Mouse (Mus musculus) MEL (cell line): ENCODE results near the gene 6030408B16Rik. TPM values are rescaled to one million over a fixed set of nuclear protein-coding genes. Genes with fewer than 3 reads are reported as not detected.

Experiments
- DNase-seq: peaks from one replicate; pipeline ENCODE4 v3.0.0; 2011; ENCODE audit warnings: low read depth, low spot score
- H3K27ac ChIP-seq: 2 replicates; pipeline ENCODE4 v1.5.1; 2012; ENCODE audit warnings: low read depth, mild to moderate bottlenecking, control low read depth, low read length, moderate library complexity; ENCODE audit not compliant: control insufficient read depth
- H3K27me3 ChIP-seq, 2 experiments: fragments of 150-350 bp in 1 of 2; sonication (generic) in 1 of 2; 2 replicates each; pipeline ENCODE4 v1.6.1; 2012; ENCODE audit warnings: low read length in 2 of 2, mild to moderate bottlenecking in 2 of 2, improper control_type of control experiment in 1 of 2, moderate library complexity in 1 of 2; ENCODE audit not compliant: insufficient read depth in 2 of 2, control insufficient read depth in 1 of 2
- H3K36me3 ChIP-seq, 2 experiments: 2 replicates each; pipeline ENCODE4 v1.6.1; 2012 to 2014; ENCODE audit warnings: low read length in 2 of 2, improper control_type of control experiment in 1 of 2, inconsistent platforms in 1 of 2, mild to moderate bottlenecking in 1 of 2; ENCODE audit not compliant: insufficient read depth in 2 of 2, control insufficient read depth in 1 of 2
- H3K4me1 ChIP-seq, 2 experiments: fragments of 150-350 bp in 1 of 2; sonication (generic) in 1 of 2; 2 replicates each; pipeline ENCODE4 v1.6.1; 2012; ENCODE audit warnings: low read length in 2 of 2, improper control_type of control experiment in 1 of 2, mild to moderate bottlenecking in 1 of 2; ENCODE audit not compliant: insufficient read depth in 2 of 2, control insufficient read depth in 1 of 2
- H3K4me3 ChIP-seq, 2 experiments: fragments of 150-350 bp in 1 of 2; sonication (generic) in 1 of 2; 2 replicates each; pipeline ENCODE4 v1.5.1; 2012; ENCODE audit warnings: low read depth in 2 of 2, low read length in 2 of 2, mild to moderate bottlenecking in 2 of 2, moderate library complexity in 2 of 2, control low read depth in 1 of 2, improper control_type of control experiment in 1 of 2; ENCODE audit not compliant: control insufficient read depth in 1 of 2, insufficient read depth in 1 of 2
- H3K79me2 ChIP-seq: 2 replicates; pipeline ENCODE4 v1.6.1; 2012; ENCODE audit warnings: mild to moderate bottlenecking, low read length, moderate library complexity; ENCODE audit not compliant: control insufficient read depth, poor library complexity, insufficient read depth
- H3K9ac ChIP-seq: 2 replicates; pipeline ENCODE4 v1.6.1; 2012; ENCODE audit warnings: low read depth, mild to moderate bottlenecking, control low read depth, low read length, moderate library complexity; ENCODE audit not compliant: control insufficient read depth, poor library complexity, severe bottlenecking
- H3K9me3 ChIP-seq: fragments of 150-350 bp; sonication (generic); replicated peaks from 2 replicates; pipeline ENCODE4 v1.6.1; 2012; ENCODE audit warnings: mild to moderate bottlenecking, low read length, improper control_type of control experiment, moderate library complexity; ENCODE audit not compliant: insufficient read depth
- BHLHE40 ChIP-seq: IDR thresholded peaks from 2 replicates; pipeline ENCODE4 v1.6.1; 2012; ENCODE audit warnings: low read depth, mild to moderate bottlenecking, inconsistent platforms, low read length, improper control_type of control experiment, borderline replicate concordance
- CTCF ChIP-seq, 3 experiments: IDR thresholded peaks in 2 of 3; conservative IDR thresholded peaks in 1 of 3; 2 replicates each; pipeline ENCODE4 v1.5.1; 2011 to 2012; ENCODE audit warnings: low read length in 3 of 3, low read depth in 2 of 3, mild to moderate bottlenecking in 2 of 3, improper control_type of control experiment in 1 of 3, inconsistent platforms in 1 of 3, mixed read lengths in 1 of 3, moderate library complexity in 1 of 3; ENCODE audit not compliant: control insufficient read depth in 1 of 3, insufficient read depth in 1 of 3, poor library complexity in 1 of 3, severe bottlenecking in 1 of 3
- ELF1 ChIP-seq: IDR thresholded peaks from 2 replicates; pipeline ENCODE4 v1.6.1; 2014; ENCODE audit warnings: low read depth, mild to moderate bottlenecking, inconsistent platforms, low read length, improper control_type of control experiment, moderate library complexity
- EP300 ChIP-seq, 2 experiments: IDR thresholded peaks; 2 replicates each; pipeline ENCODE4 v1.6.1; 2011; ENCODE audit warnings: improper control_type of control experiment in 2 of 2, low read length in 2 of 2, low read depth in 1 of 2, mild to moderate bottlenecking in 1 of 2
- ETS1 ChIP-seq: IDR thresholded peaks from 2 replicates; pipeline ENCODE4 v1.6.1; 2012; ENCODE audit warnings: low read depth, mild to moderate bottlenecking, inconsistent platforms, low read length, improper control_type of control experiment, moderate library complexity
- GABPA ChIP-seq: IDR thresholded peaks from 2 replicates; pipeline ENCODE4 v1.6.1; 2012; ENCODE audit warnings: low read depth, mild to moderate bottlenecking, inconsistent platforms, low read length, improper control_type of control experiment, moderate library complexity
- GATA1 ChIP-seq: IDR thresholded peaks from 2 replicates; pipeline ENCODE4 v1.6.1; 2011; ENCODE audit warnings: low read depth, low read length, improper control_type of control experiment
- HCFC1 ChIP-seq: IDR thresholded peaks from 2 replicates; pipeline ENCODE4 v1.6.1; 2012; ENCODE audit warnings: low read depth, mild to moderate bottlenecking, inconsistent platforms, low read length, improper control_type of control experiment, moderate library complexity
- JUND ChIP-seq: IDR thresholded peaks from 2 replicates; pipeline ENCODE4 v1.6.1; 2011; ENCODE audit warnings: low read depth, mild to moderate bottlenecking, improper control_type of control experiment, low read length
- KAT2A ChIP-seq: conservative IDR thresholded peaks from 2 replicates; pipeline ENCODE4 v1.6.1; 2012; ENCODE audit warnings: low read depth, low read length, improper control_type of control experiment, inconsistent platforms
- MAX ChIP-seq: IDR thresholded peaks from 2 replicates; pipeline ENCODE4 v1.6.1; 2011; ENCODE audit warnings: low read length, improper control_type of control experiment
- MAZ ChIP-seq: IDR thresholded peaks from 2 replicates; pipeline ENCODE4 v1.6.1; 2012; ENCODE audit warnings: low read depth, mild to moderate bottlenecking, inconsistent platforms, low read length, improper control_type of control experiment
- MXI1 ChIP-seq: IDR thresholded peaks from 2 replicates; pipeline ENCODE4 v1.6.1; 2011; ENCODE audit warnings: mild to moderate bottlenecking, low read depth, low read length, improper control_type of control experiment
- MYB ChIP-seq: IDR thresholded peaks from 2 replicates; pipeline ENCODE4 v1.6.1; 2011; ENCODE audit warnings: mild to moderate bottlenecking, low read depth, low read length, improper control_type of control experiment
- MYC ChIP-seq: IDR thresholded peaks from 2 replicates; pipeline ENCODE4 v1.6.1; 2011; ENCODE audit warnings: low read depth, mild to moderate bottlenecking, low read length, improper control_type of control experiment, moderate library complexity
- NELFE ChIP-seq: IDR thresholded peaks from 2 replicates; pipeline ENCODE4 v1.6.1; 2011; ENCODE audit warnings: low read depth, low read length, improper control_type of control experiment
- NRF1 ChIP-seq: IDR thresholded peaks from 2 replicates; pipeline ENCODE4 v1.6.1; 2014; ENCODE audit warnings: low read depth, mild to moderate bottlenecking, inconsistent platforms, low read length, improper control_type of control experiment, moderate library complexity; ENCODE audit not compliant: poor library complexity, insufficient read depth, severe bottlenecking
- POLR2A ChIP-seq, 2 experiments: IDR thresholded peaks; 2 replicates each; pipeline ENCODE4 v1.6.1; 2011 to 2012; ENCODE audit warnings: low read length in 2 of 2, mild to moderate bottlenecking in 2 of 2, control low read depth in 1 of 2, improper control_type of control experiment in 1 of 2, low read depth in 1 of 2, moderate library complexity in 1 of 2; ENCODE audit not compliant: control insufficient read depth in 1 of 2, insufficient read depth in 1 of 2, poor library complexity in 1 of 2
- RCOR1 ChIP-seq: IDR thresholded peaks from 2 replicates; pipeline ENCODE4 v1.6.1; 2012; ENCODE audit warnings: low read depth, mild to moderate bottlenecking, inconsistent platforms, low read length, improper control_type of control experiment
- SIN3A ChIP-seq: IDR thresholded peaks from 2 replicates; pipeline ENCODE4 v1.6.1; 2012; ENCODE audit warnings: low read length, improper control_type of control experiment, inconsistent platforms
- SMC3 ChIP-seq: IDR thresholded peaks from 2 replicates; pipeline ENCODE4 v1.6.1; 2011; ENCODE audit warnings: low read depth, low read length, improper control_type of control experiment
- TCF12 ChIP-seq: IDR thresholded peaks from 2 replicates; pipeline ENCODE4 v1.6.1; 2014; ENCODE audit warnings: low read depth, mild to moderate bottlenecking, inconsistent platforms, low read length, improper control_type of control experiment, moderate library complexity
- UBTF ChIP-seq: IDR thresholded peaks from 2 replicates; pipeline ENCODE4 v1.6.1; 2012; ENCODE audit warnings: low read depth, mild to moderate bottlenecking, inconsistent platforms, low read length, improper control_type of control experiment, moderate library complexity, borderline replicate concordance; ENCODE audit not compliant: insufficient read depth
- USF1 ChIP-seq: IDR thresholded peaks from 2 replicates; pipeline ENCODE4 v1.6.1; 2014; ENCODE audit warnings: low read depth, mild to moderate bottlenecking, inconsistent platforms, low read length, improper control_type of control experiment, moderate library complexity
- USF2 ChIP-seq, 2 experiments: IDR thresholded peaks; 2 replicates each; pipeline ENCODE4 v1.6.1; 2011 to 2012; ENCODE audit warnings: improper control_type of control experiment in 2 of 2, low read length in 2 of 2, borderline replicate concordance in 1 of 2, inconsistent platforms in 1 of 2, low read depth in 1 of 2, mild to moderate bottlenecking in 1 of 2; ENCODE audit not compliant: insufficient read depth in 1 of 2
- ZC3H11A ChIP-seq: IDR thresholded peaks from 2 replicates; pipeline ENCODE4 v1.6.1; 2012; ENCODE audit warnings: low read depth, mild to moderate bottlenecking, inconsistent platforms, low read length, improper control_type of control experiment
- ZKSCAN1 ChIP-seq: IDR thresholded peaks from 2 replicates; pipeline ENCODE4 v1.6.1; 2012; ENCODE audit warnings: low read depth, mild to moderate bottlenecking, inconsistent platforms, low read length, improper control_type of control experiment, moderate library complexity
- ZMIZ1 ChIP-seq: IDR thresholded peaks from 2 replicates; pipeline ENCODE4 v1.6.1; 2012; ENCODE audit warnings: low read depth, mild to moderate bottlenecking, inconsistent platforms, low read length, improper control_type of control experiment, moderate library complexity
- ZNF384 ChIP-seq: IDR thresholded peaks from 2 replicates; pipeline ENCODE4 v1.6.1; 2012; ENCODE audit warnings: low read depth, mild to moderate bottlenecking, inconsistent platforms, low read length, improper control_type of control experiment
- polyA plus RNA-seq, 2 experiments: library from polyadenylated mRNA; stranded (reverse) in 1 of 2; unstranded in 1 of 2; fragments of >175 nt in 1 of 2; fragments of >200 nt in 1 of 2; gene quantifications; 2 replicates each; pipeline versions ENCODE4 v1.2.1 to v1.2.4; 2012; ENCODE audit warnings: low replicate concordance in 2 of 2, low read depth in 1 of 2; ENCODE audit not compliant: insufficient read length in 2 of 2, insufficient read depth in 1 of 2, missing spikeins in 1 of 2
- total RNA-seq: library from RNA; depleted of rRNA; stranded (reverse); fragments of 300-350 nt; gene quantifications from 2 replicates; pipeline ENCODE4 v1.2.3, GENCODE M21; 2012

6030408B16Rik gene
- total and polyA plus RNA-seq, 3 experiments: 0.12 to 0.18 TPM; not detected in 1

- H3K27ac ChIP-seq: no peak overlapping the region
- H3K9ac ChIP-seq: no peak overlapping the region
- TF ChIP-seq USF2 (IDR thresholded peaks at IDR 0.05; ENCODE audit: borderline replicate concordance in 1 of 2, insufficient read depth in 1 of 2, low read depth in 1 of 2, low read length in 2 of 2) (no peak), GATA1 (no peak), ZNF384 (no peak), ZKSCAN1 (no peak), USF1 (no peak), KAT2A (no peak)
- H3K79me2 ChIP-seq: peaks cover 4% of the 10 kb centered on the region
- no peak for DNase-seq
- no peak overlapping the region for H3K4me3 ChIP-seq
- peaks cover 0 to 6% of the 10 kb centered on the region in 2 experiments; a peak in 2 of 4 replicates for H3K36me3 ChIP-seq
- no peaks in the 10 kb centered on the region for H3K9me3 ChIP-seq
- peaks cover 3 to 12% of the 10 kb centered on the region in 2 experiments; a peak in 3 of 4 replicates for H3K4me1 ChIP-seq
- H3K27me3 ChIP-seq: no peaks in the 10 kb centered on the region
Observed at GRCm38 (mm10) chr15:101279430-101279999, 13.5 kb upstream of the 6030408B16Rik start.

GRCm38 (mm10) chr15:101282471-101282870, 10.5 kb upstream of the 6030408B16Rik start:
- DNase-seq: peak; percentile 51
- Histone ChIP-seq H3K9ac (no peak overlapping the region), H3K27me3 (no peaks in the 10 kb centered on the region), H3K4me3 (no peak overlapping the region), H3K36me3 (peaks cover 0 to 14% of the 10 kb centered on the region in 2 experiments; a peak in 2 of 4 replicates), H3K9me3 (no peaks in the 10 kb centered on the region), H3K27ac (0 out of 2 replicates have a peak overlapping the region, but pooled peaks have one; percentile 0), H3K4me1 (peaks cover 3 to 20% of the 10 kb centered on the region in 2 experiments; a peak in 3 of 4 replicates), H3K79me2 (peaks cover 13% of the 10 kb centered on the region)
- no peak for TF ChIP-seq NRF1
- TF ChIP-seq MYB: peak; percentile 42; the same call in 1 of the 2 replicates
- TF ChIP-seq MYC: no peak
- TF ChIP-seq MAX: no peak
- no peak for TF ChIP-seq CTCF (IDR thresholded peaks at IDR 0.05 in 2 of 3, conservative IDR thresholded peaks at IDR 0.05 in 1 of 3; ENCODE audit: control insufficient read depth in 1 of 3, insufficient read depth in 1 of 3, low read depth in 2 of 3, low read length in 3 of 3, poor library complexity in 1 of 3, severe bottlenecking in 1 of 3)
- no peak for TF ChIP-seq SMC3
- no peak for TF ChIP-seq GABPA
- TF ChIP-seq USF1: no peak
- TF ChIP-seq MXI1: no peak
- peak; percentile 40; the same call in 1 of the 2 replicates for TF ChIP-seq ETS1
- TF ChIP-seq GATA1: peak; percentile 57
- no peak for TF ChIP-seq POLR2A (IDR thresholded peaks at IDR 0.05; ENCODE audit: control insufficient read depth in 1 of 2, insufficient read depth in 1 of 2, low read depth in 1 of 2, low read length in 2 of 2, poor library complexity in 1 of 2)
- no peak for TF ChIP-seq ZKSCAN1
- no peak for TF ChIP-seq ZMIZ1
- TF ChIP-seq ELF1: no peak
- TF ChIP-seq RCOR1: no peak
- no peak for TF ChIP-seq JUND
- TF ChIP-seq ZNF384: no peak
- TF ChIP-seq MAZ: no peak
- peak; percentile 32 to 57; a peak in 3 of 4 replicates for TF ChIP-seq EP300 (IDR thresholded peaks at IDR 0.05; ENCODE audit: low read depth in 1 of 2, low read length in 2 of 2)
- no peak for TF ChIP-seq ZC3H11A
- no peak for TF ChIP-seq TCF12
- no peak for TF ChIP-seq HCFC1
- peak; percentile 93 for TF ChIP-seq BHLHE40
- TF ChIP-seq UBTF: no peak
- TF ChIP-seq SIN3A: no peak
- TF ChIP-seq NELFE: no peak
